Mouse (Mus musculus): ENCODE results near the gene Cenpp.

- TF ChIP-seq CTCF (IDR thresholded peaks at IDR 0.05; ENCODE audit: insufficient read depth, low read depth, low read length) (no peak), POLR2A (IDR thresholded peaks at IDR 0.05; ENCODE audit: insufficient read depth, low read depth, low read length) (no peak)
Observed at GRCm38 (mm10) chr13:49470806-49471205, 181.8 kb downstream of the Cenpp start.

Measured in olfactory bulb, adult 2 months (tissue).